Mouse (Mus musculus): ENCODE results near the gene Fto.

GRCm38 (mm10) chr8:91281545-91281944 is 31.8 kb upstream of the Fto start:
- TF ChIP-seq CTCF (IDR thresholded peaks at IDR 0.05; ENCODE audit: low read depth) (no peak), EP300 (IDR thresholded peaks at IDR 0.05; ENCODE audit: low read depth) (no peak)
